Mouse (Mus musculus): Measurements from ENCODE around the gene Phka2. TPM values are rescaled to one million over a fixed set of nuclear protein-coding genes. Genes with fewer than 3 reads are reported as not detected.

Gene Phka2
- total RNA-seq, 2 experiments from 2014 or later = 4.0 to 4.8 TPM

GRCm38 (mm10) chrX:160598562-160599458 is 96.8 kb downstream of the Phka2 start:
- no peak for DNase-seq (ENCODE audit: low spot score)

GRCm38 (mm10) chrX:160601053-160601452 is 99.1 kb downstream of the Phka2 start:
- DNase-seq (ENCODE audit: low spot score) = no peak

- no peak for DNase-seq (ENCODE audit: low spot score)
Observed at GRCm38 (mm10) chrX:160602770-160603169, 100.8 kb downstream of the Phka2 start.

- DNase-seq (ENCODE audit: low spot score) = no peak
Observed at GRCm38 (mm10) chrX:160603316-160603715, 101.3 kb downstream of the Phka2 start.

- DNase-seq (ENCODE audit: low spot score) = no peak
Observed at GRCm38 (mm10) chrX:160603981-160604541, 102.1 kb downstream of the Phka2 start.

GRCm38 (mm10) chrX:160609849-160610248 is 107.9 kb downstream of the Phka2 start:
- DNase-seq (ENCODE audit: low spot score) = peak; percentile 27

- no peak for DNase-seq (ENCODE audit: low spot score)
Observed at GRCm38 (mm10) chrX:160610482-160610881, 108.5 kb downstream of the Phka2 start.

- no peak for DNase-seq (ENCODE audit: low spot score)
Observed at GRCm38 (mm10) chrX:160610882-160611644, 109.1 kb downstream of the Phka2 start.

Other genes with a start within 250 kb of the Phka2 start
- under 1 TPM; 0.80 to 0.90 TPM for gene Adgrg2, start 111.5 kb upstream of the Phka2 start, total RNA-seq (2021)
- gene Ppef1, start 233.6 kb downstream of the Phka2 start, total RNA-seq (2021) = not detected

Measured in gastrocnemius, adult 18-20 months (tissue).